Mouse (Mus musculus) lung, embryonic 14.5 days (tissue): ENCODE data around the gene Rflnb. TPM values are rescaled to one million over a fixed set of nuclear protein-coding genes. Genes with fewer than 3 reads are reported as not detected.
A peak's percentile ranks its signal among the peaks of the same experiment; 100 is the strongest.

Experiments used
- ATAC-seq: fragments of 200-750 bp; cut with Nextera tagmentation; 2 replicates; pipeline ENCODE4 v1.8.0; 2017; ENCODE audit warnings: mild to moderate bottlenecking, moderate TSS enrichment, moderate library complexity; ENCODE audit not compliant: insufficient read depth
- DNase-seq: peaks from one replicate; pipeline ENCODE4 v3.0.0-alpha.2; 2015
- H3K27ac ChIP-seq: fragments of 300-500 bp; sonication (generic); 2 replicates; pipeline ENCODE4 v1.5.1; 2014; ENCODE audit warnings: low read depth, mild to moderate bottlenecking, moderate library complexity
- H3K27me3 ChIP-seq: fragments of 300-500 bp; sonication (generic); 2 replicates; pipeline ENCODE4 v1.6.1; 2014; ENCODE audit warnings: low read length, control low read depth; ENCODE audit not compliant: insufficient read depth
- H3K36me3 ChIP-seq: fragments of 300-500 bp; sonication (generic); 2 replicates; pipeline ENCODE4 v1.6.1; 2014; ENCODE audit warnings: control low read depth; ENCODE audit not compliant: insufficient read depth
- H3K4me1 ChIP-seq: fragments of 300-500 bp; sonication (generic); 2 replicates; pipeline ENCODE4 v1.6.1; 2014; ENCODE audit warnings: antibody characterized with exemption, control low read depth; ENCODE audit not compliant: insufficient read depth
- H3K4me2 ChIP-seq: fragments of 300-500 bp; sonication (generic); 2 replicates; pipeline ENCODE4 v1.6.1; 2014; ENCODE audit warnings: mild to moderate bottlenecking
- H3K4me3 ChIP-seq: fragments of 300-500 bp; sonication (generic); 2 replicates; pipeline ENCODE4 v1.5.1; 2014; ENCODE audit warnings: low read depth, low read length
- H3K9ac ChIP-seq: fragments of 300-500 bp; sonication (generic); 2 replicates; pipeline ENCODE4 v1.6.1; 2014
- H3K9me3 ChIP-seq: fragments of 300-500 bp; sonication (generic); 2 replicates; pipeline ENCODE4 v1.6.1; 2016; ENCODE audit warnings: low read depth, low read length, control low read depth
- CTCF ChIP-seq: IDR thresholded peaks from 2 replicates; pipeline ENCODE4 v1.5.1; 2016; ENCODE audit warnings: antibody characterized with exemption, low read depth
- WGBS: fragments of 180-500 bp; shearing (Covaris S2); extraction: QIAGEN DNeasy Blood & Tissue Kit; methylation state at CpG from one replicate; pipeline ENCODE4 v1.1.7; 2014; 5-methylcytosine and 5-hydroxymethylcytosine counted together
- polyA plus RNA-seq: library from polyadenylated mRNA; unstranded; fragments of >200 nt; fragmentation: Nextera tagmentation; extraction: Ambion mirVana; gene quantifications from 2 replicates; pipeline ENCODE4 v1.2.1, GENCODE M21; 2014

Gene Rflnb
- polyA plus RNA-seq, 1 experiment from 2014 or later: 51.0 TPM

GRCm38 (mm10) chr11:76001237-76001878, 26.2 kb downstream of the Rflnb start:
- H3K9ac ChIP-seq: no peak overlapping the region
- H3K9me3 ChIP-seq: no peaks in the 10 kb centered on the region
- H3K27me3 ChIP-seq: 0 out of 2 replicates have a peak, but pooled peaks cover 3% of the 10 kb centered on the region
- no peak overlapping the region for H3K27ac ChIP-seq
- 29% methylated on average over 3 of the region's 3 CpGs for WGBS
- H3K4me1 ChIP-seq: no peaks in the 10 kb centered on the region
- no peaks in the 10 kb centered on the region for H3K36me3 ChIP-seq
- H3K4me2 ChIP-seq: no peak overlapping the region
- no peak for ATAC-seq
- peak; percentile 53 for TF ChIP-seq CTCF
- peak; percentile 55 for DNase-seq
- H3K4me3 ChIP-seq: no peak overlapping the region

- 0 out of 2 replicates have a peak, but pooled peaks cover 3% of the 10 kb centered on the region for H3K27me3 ChIP-seq
- H3K4me1 ChIP-seq: no peaks in the 10 kb centered on the region
- 75% methylated on average over 5 of the region's 5 CpGs for WGBS
- no peak for TF ChIP-seq CTCF
- H3K9me3 ChIP-seq: no peaks in the 10 kb centered on the region
- H3K4me3 ChIP-seq: no peak overlapping the region
- no peak overlapping the region for H3K4me2 ChIP-seq
- ATAC-seq (no peak), DNase-seq (no peak)
- H3K9ac ChIP-seq: no peak overlapping the region
- H3K36me3 ChIP-seq: no peaks in the 10 kb centered on the region
- no peak overlapping the region for H3K27ac ChIP-seq
Measured at GRCm38 (mm10) chr11:76000701-76001100, 26.9 kb downstream of the Rflnb start.

GRCm38 (mm10) chr11:75999440-76000155, 28.0 kb downstream of the Rflnb start, which contains the start of gene 1700016K19Rik:
1700016K19Rik (plus strand) TSS chr11:75999912.
- H3K4me1 ChIP-seq: no peaks in the 10 kb centered on the region
- peak; percentile 79 for TF ChIP-seq CTCF
- DNase-seq (peak; percentile 88), ATAC-seq (peak; percentile 85)
- H3K9ac ChIP-seq: peak within 1 kb of the TSS; percentile 49
- WGBS: 11% methylated on average over 36 of the region's 36 CpGs
- H3K36me3 ChIP-seq: no peaks in the 10 kb centered on the region
- H3K27ac ChIP-seq: no peak within 1 kb of the TSS
- H3K27me3 ChIP-seq: 0 out of 2 replicates have a peak, but pooled peaks cover 3% of the 10 kb centered on the region
- peak within 1 kb of the TSS; percentile 84 for H3K4me2 ChIP-seq
- peak within 1 kb of the TSS; percentile 59 for H3K4me3 ChIP-seq
- H3K9me3 ChIP-seq: no peaks in the 10 kb centered on the region

GRCm38 (mm10) chr11:75994357-75994756, 33.2 kb downstream of the Rflnb start:
- Histone ChIP-seq H3K4me3 (no peak overlapping the region), H3K36me3 (no peaks in the 10 kb centered on the region), H3K4me1 (no peaks in the 10 kb centered on the region), H3K4me2 (no peak overlapping the region), H3K9ac (no peak overlapping the region), H3K27me3 (no peaks in the 10 kb centered on the region), H3K27ac (no peak overlapping the region), H3K9me3 (no peaks in the 10 kb centered on the region)
- no peak for ATAC-seq
- no peak for DNase-seq
- 48% methylated on average over 9 of the region's 9 CpGs for whole genome bisulfite sequencing
- no peak for TF ChIP-seq CTCF

- Histone ChIP-seq H3K27me3 (no peaks in the 10 kb centered on the region), H3K36me3 (no peaks in the 10 kb centered on the region), H3K4me1 (no peaks in the 10 kb centered on the region), H3K4me2 (no peak overlapping the region), H3K9ac (no peak overlapping the region), H3K9me3 (no peaks in the 10 kb centered on the region), H3K4me3 (no peak overlapping the region), H3K27ac (no peak overlapping the region)
- DNase-seq (no peak), ATAC-seq (no peak)
- WGBS: 81% methylated on average over 8 of the region's 8 CpGs
- TF ChIP-seq CTCF: no peak
Measured at GRCm38 (mm10) chr11:75992481-75992880, 35.1 kb downstream of the Rflnb start.

- 83% methylated on average over 8 of the region's 8 CpGs for WGBS
- no peak for ATAC-seq
- DNase-seq: no peak
- H3K4me3 ChIP-seq: no peak overlapping the region
- H3K27me3 ChIP-seq: no peaks in the 10 kb centered on the region
- no peaks in the 10 kb centered on the region for H3K9me3 ChIP-seq
- H3K36me3 ChIP-seq: no peaks in the 10 kb centered on the region
- H3K27ac ChIP-seq: no peak overlapping the region
- no peak overlapping the region for H3K9ac ChIP-seq
- no peaks in the 10 kb centered on the region for H3K4me1 ChIP-seq
- H3K4me2 ChIP-seq: no peak overlapping the region
- no peak for TF ChIP-seq CTCF
Measured at GRCm38 (mm10) chr11:75991911-75992310, 35.7 kb downstream of the Rflnb start.
